Mouse (Mus musculus) E14TG2a.4 (cell line): ENCODE measurements at regions not wholly inside any gene's neighbourhood (a gene's known extent, or its start where the extent isn't known, plus 50 kb on each side); places are given as distances from the start of the nearest gene placed in this dataset.
"Not testable (repeated sequence)": the region's sequence is repeated elsewhere in the genome, so short reads cannot be mapped to it uniquely, and the experiment has no call there.

Experiments
- CTCF ChIP-seq: conservative IDR thresholded peaks from 2 replicates; pipeline ENCODE4 v1.5.1; 2014; ENCODE audit warnings: low read length
- NANOG ChIP-seq: IDR thresholded peaks from 2 replicates; pipeline ENCODE4 v1.6.1; 2014; ENCODE audit warnings: borderline replicate concordance, low read length, mixed read lengths
- POU5F1 ChIP-seq: IDR thresholded peaks from 2 replicates; pipeline ENCODE4 v1.6.1; 2014; ENCODE audit warnings: low read length, borderline replicate concordance

DNA sequence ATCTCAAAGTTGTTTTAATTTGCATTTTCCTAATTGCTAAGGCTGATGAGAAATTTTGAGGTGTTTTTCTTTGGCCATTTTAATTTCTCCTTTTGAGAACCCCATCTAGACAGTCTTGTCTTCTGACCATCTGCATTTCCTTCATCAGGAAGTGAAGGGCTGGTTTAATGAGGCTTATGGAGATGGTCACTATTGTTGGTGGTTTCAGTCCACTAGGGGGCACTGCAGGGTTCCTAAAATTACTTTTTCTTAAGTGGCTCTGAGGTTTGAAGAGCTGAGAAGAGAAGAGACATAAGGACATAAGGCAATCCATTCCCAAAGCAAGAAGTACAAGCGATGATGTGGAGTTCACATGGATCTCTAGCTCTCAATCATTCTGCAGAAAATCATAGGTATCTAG, 805.6 kb upstream of the Olfr1507 start:
- not testable (repeated sequence) for TF ChIP-seq CTCF, NANOG, POU5F1
